Mouse (Mus musculus) liver, embryonic 11.5 days (tissue): ENCODE data around the gene Pum1. TPM values are rescaled to one million over a fixed set of nuclear protein-coding genes. Genes with fewer than 3 reads are reported as not detected.
A peak's percentile ranks its signal among the peaks of the same experiment; 100 is the strongest.

Experiments
- ATAC-seq: fragments of 200-750 bp; cut with Nextera tagmentation; replicated peaks from 2 replicates; pipeline ENCODE4 v1.8.0; 2017; ENCODE audit warnings: moderate number of reproducible peaks, mild to moderate bottlenecking, moderate TSS enrichment, moderate library complexity; ENCODE audit not compliant: low FRiP score
- DNase-seq: peaks from one replicate; pipeline ENCODE4 v3.0.0-alpha.2; 2017; ENCODE audit warnings: low spot score
- H3K27ac ChIP-seq: fragments of 300-500 bp; sonication (generic); 2 replicates; pipeline ENCODE4 v1.5.1; 2014; ENCODE audit warnings: mild to moderate bottlenecking, low read depth, low read length, control low read depth
- H3K27me3 ChIP-seq: fragments of 300-500 bp; sonication (generic); replicated peaks from 2 replicates; pipeline ENCODE4 v1.6.1; 2014; ENCODE audit warnings: low read length, mixed read lengths; ENCODE audit not compliant: control insufficient read depth, insufficient read depth
- H3K36me3 ChIP-seq: fragments of 300-500 bp; sonication (generic); 2 replicates; pipeline ENCODE4 v1.6.1; 2014; ENCODE audit warnings: mild to moderate bottlenecking, low read length, moderate library complexity, mixed read lengths; ENCODE audit not compliant: control insufficient read depth, insufficient read depth
- H3K4me1 ChIP-seq: fragments of 300-500 bp; sonication (generic); replicated peaks from 2 replicates; pipeline ENCODE4 v1.6.1; 2014; ENCODE audit warnings: low read length, mixed read lengths; ENCODE audit not compliant: control insufficient read depth, insufficient read depth
- H3K4me2 ChIP-seq: fragments of 300-500 bp; sonication (generic); 2 replicates; pipeline ENCODE4 v1.6.1; 2014; ENCODE audit warnings: mild to moderate bottlenecking, control low read depth, moderate library complexity
- H3K4me3 ChIP-seq: fragments of 300-500 bp; sonication (generic); 2 replicates; pipeline ENCODE4 v1.5.1; 2014; ENCODE audit warnings: low read depth, low read length, control low read depth
- H3K9ac ChIP-seq: fragments of 300-500 bp; sonication (generic); 2 replicates; pipeline ENCODE4 v1.6.1; 2014; ENCODE audit warnings: low read depth, low read length, control low read depth
- H3K9me3 ChIP-seq: fragments of 300-500 bp; sonication (generic); 2 replicates; pipeline ENCODE4 v1.6.1; 2016; ENCODE audit warnings: low read length, inconsistent platforms, mixed read lengths; ENCODE audit not compliant: control insufficient read depth
- WGBS: fragments of 180-500 bp; shearing (Covaris S2); extraction: QIAGEN DNeasy Blood & Tissue Kit; methylation state at CpG from one replicate; pipeline ENCODE4 v1.1.7; 2014; 5-methylcytosine and 5-hydroxymethylcytosine counted together
- polyA plus RNA-seq: library from polyadenylated mRNA; unstranded; fragments of >200 nt; fragmentation: Nextera tagmentation; extraction: Ambion mirVana; gene quantifications from 2 replicates; pipeline ENCODE4 v1.2.1, GENCODE M21; 2014

Gene Pum1
- polyA plus RNA-seq, 1 experiment from 2014 or later: 61.4 TPM

GRCm38 (mm10) chr4:130794771-130795170, 131.7 kb downstream of the Pum1 start:
- peaks cover 16% of the 10 kb centered on the region; the same call in 1 of the 2 replicates for H3K4me1 ChIP-seq
- no peaks in the 10 kb centered on the region for H3K36me3 ChIP-seq
- ATAC-seq (no peak), DNase-seq (no peak)
- H3K9me3 ChIP-seq: no peaks in the 10 kb centered on the region
- H3K4me2 ChIP-seq: no peak overlapping the region
- H3K27ac ChIP-seq: no peak overlapping the region
- no peak overlapping the region for H3K9ac ChIP-seq
- H3K4me3 ChIP-seq: no peak overlapping the region
- peaks cover 41% of the 10 kb centered on the region for H3K27me3 ChIP-seq
- 30% methylated on average over 4 of the region's 4 CpGs for WGBS

GRCm38 (mm10) chr4:130795970-130796369, 132.8 kb downstream of the Pum1 start:
- no peak overlapping the region for H3K27ac ChIP-seq
- WGBS: 71% methylated on average over 6 of the region's 6 CpGs
- H3K9ac ChIP-seq: no peak overlapping the region
- no peak for DNase-seq
- H3K4me3 ChIP-seq: no peak overlapping the region
- ATAC-seq: no peak
- H3K36me3 ChIP-seq: no peaks in the 10 kb centered on the region
- H3K9me3 ChIP-seq: no peaks in the 10 kb centered on the region
- H3K4me1 ChIP-seq: peaks cover 16% of the 10 kb centered on the region; the same call in 1 of the 2 replicates
- no peak overlapping the region for H3K4me2 ChIP-seq
- peaks cover 40% of the 10 kb centered on the region for H3K27me3 ChIP-seq

DNA sequence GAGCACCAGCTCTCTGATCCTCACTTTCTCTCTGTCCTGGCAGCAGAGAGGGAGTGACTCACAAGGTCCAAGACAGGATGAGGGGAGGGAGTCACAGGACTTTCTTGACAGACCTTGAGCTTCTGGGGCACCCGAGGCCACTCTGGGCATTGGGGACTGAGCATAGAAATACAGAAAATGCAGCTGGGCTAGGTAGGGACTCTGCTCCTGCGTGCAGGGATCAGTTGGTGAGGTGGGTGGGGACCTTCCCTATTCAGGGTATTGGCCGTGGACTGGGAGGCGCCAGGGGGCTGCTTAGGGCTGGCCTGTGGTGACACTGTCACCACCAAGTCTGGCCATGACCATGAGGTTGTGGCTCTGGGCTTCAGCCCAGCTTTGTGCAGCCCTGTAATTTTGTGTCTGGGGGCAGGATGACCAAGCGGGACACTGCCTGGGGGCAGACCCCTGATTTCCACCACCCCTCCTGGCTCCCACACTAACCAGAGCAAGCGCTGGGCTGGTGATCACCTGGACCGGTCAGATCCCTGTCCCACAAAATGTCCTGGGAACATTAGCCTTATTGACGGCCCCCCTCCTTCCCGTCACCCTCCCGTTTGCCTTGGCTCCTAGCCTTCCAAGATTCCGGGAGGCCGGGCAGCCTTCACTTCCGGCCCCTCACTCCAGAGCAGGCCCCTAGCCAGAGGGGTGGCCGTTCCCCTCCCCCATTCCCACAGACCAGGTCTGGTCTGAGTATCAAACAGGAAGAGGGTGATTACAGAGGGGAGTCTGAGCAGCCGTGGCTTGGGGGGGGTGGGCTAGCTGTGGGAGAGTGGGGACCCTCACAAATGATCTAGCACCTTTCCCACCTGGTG, 134.3 kb downstream of the Pum1 start:
- WGBS: 33% methylated on average over 15 of the region's 15 CpGs
- Histone ChIP-seq H3K27ac (peak overlapping the region; percentile 16; the same call in 1 of the 2 replicates), H3K9me3 (no peaks in the 10 kb centered on the region), H3K4me1 (peaks cover 16% of the 10 kb centered on the region; the same call in 1 of the 2 replicates), H3K36me3 (no peaks in the 10 kb centered on the region), H3K27me3 (peaks cover 27% of the 10 kb centered on the region), H3K4me2 (peak overlapping the region; percentile 35), H3K4me3 (no peak overlapping the region), H3K9ac (no peak overlapping the region; the same call in 1 of the 2 replicates)
- DNase-seq (no peak), ATAC-seq (no peak)

- Histone ChIP-seq H3K36me3 (no peaks in the 10 kb centered on the region), H3K27ac (peak overlapping the region; percentile 26; the same call in 1 of the 2 replicates), H3K4me1 (peaks cover 15% of the 10 kb centered on the region; the same call in 1 of the 2 replicates), H3K4me2 (no peak overlapping the region), H3K9ac (no peak overlapping the region), H3K4me3 (no peak overlapping the region), H3K9me3 (no peaks in the 10 kb centered on the region), H3K27me3 (peaks cover 17% of the 10 kb centered on the region)
- DNase-seq: no peak
- no peak for ATAC-seq
- 50% methylated on average over 1 of the region's 1 CpGs for WGBS
Measured at GRCm38 (mm10) chr4:130798416-130798815, 135.3 kb downstream of the Pum1 start.

- Histone ChIP-seq H3K36me3 (no peaks in the 10 kb centered on the region), H3K4me3 (no peak overlapping the region), H3K4me2 (no peak overlapping the region), H3K9me3 (no peaks in the 10 kb centered on the region), H3K9ac (no peak overlapping the region), H3K27me3 (peaks cover 13% of the 10 kb centered on the region), H3K4me1 (peaks cover 14% of the 10 kb centered on the region; the same call in 1 of the 2 replicates), H3K27ac (no peak overlapping the region)
- ATAC-seq (no peak), DNase-seq (no peak)
- WGBS: 62% methylated on average over 4 of the region's 4 CpGs
Measured at GRCm38 (mm10) chr4:130799118-130799517, 136.0 kb downstream of the Pum1 start.

- Histone ChIP-seq H3K9ac (no peak overlapping the region), H3K27me3 (peaks cover 9% of the 10 kb centered on the region; the same call in 1 of the 2 replicates), H3K4me2 (no peak overlapping the region), H3K36me3 (no peaks in the 10 kb centered on the region), H3K27ac (no peak overlapping the region), H3K9me3 (no peaks in the 10 kb centered on the region), H3K4me3 (no peak overlapping the region), H3K4me1 (peaks cover 14% of the 10 kb centered on the region; the same call in 1 of the 2 replicates)
- ATAC-seq (no peak), DNase-seq (no peak)
- 67% methylated on average over 5 of the region's 5 CpGs for WGBS
Measured at GRCm38 (mm10) chr4:130799582-130799981, 136.5 kb downstream of the Pum1 start.

- Histone ChIP-seq H3K27me3 (0 out of 2 replicates have a peak, but pooled peaks cover 3% of the 10 kb centered on the region), H3K9me3 (no peaks in the 10 kb centered on the region), H3K9ac (no peak overlapping the region), H3K36me3 (no peaks in the 10 kb centered on the region), H3K4me2 (no peak overlapping the region), H3K4me1 (peaks cover 14% of the 10 kb centered on the region; the same call in 1 of the 2 replicates), H3K27ac (no peak overlapping the region), H3K4me3 (no peak overlapping the region)
- no peak for DNase-seq
- 69% methylated on average over 6 of the region's 6 CpGs for WGBS
- ATAC-seq: no peak
Measured at GRCm38 (mm10) chr4:130800147-130800546, 137.0 kb downstream of the Pum1 start.

DNA sequence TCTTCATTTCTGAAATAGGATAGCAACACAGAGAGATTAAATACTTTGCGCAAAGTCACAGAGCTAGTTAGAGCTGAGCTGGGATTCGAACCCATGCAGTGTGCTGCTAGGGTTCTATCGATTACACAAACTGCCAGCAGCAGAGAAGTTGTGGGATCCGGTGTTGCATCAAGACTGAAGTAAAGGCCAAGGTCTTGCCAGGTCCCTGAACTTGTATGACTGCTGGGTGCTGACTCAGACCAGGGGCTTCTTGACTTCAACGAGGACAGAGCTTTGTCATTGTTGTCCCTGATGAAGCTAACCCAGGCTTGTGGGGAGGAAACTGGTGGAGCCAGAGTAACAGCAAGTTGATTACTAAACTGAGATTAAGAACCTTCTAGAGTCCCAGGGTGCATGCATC, 138.1 kb downstream of the Pum1 start:
- 84% methylated on average over 5 of the region's 5 CpGs for WGBS

More for the DNA sequence above, 138.1 kb downstream of the Pum1 start:
- H3K27ac ChIP-seq: no peak overlapping the region
- no peak overlapping the region for H3K4me3 ChIP-seq
- H3K27me3 ChIP-seq: no peaks in the 10 kb centered on the region
- ATAC-seq (no peak), DNase-seq (no peak)
- H3K36me3 ChIP-seq: no peaks in the 10 kb centered on the region
- no peaks in the 10 kb centered on the region for H3K9me3 ChIP-seq
- H3K4me2 ChIP-seq: no peak overlapping the region
- H3K4me1 ChIP-seq: peaks cover 14% of the 10 kb centered on the region; the same call in 1 of the 2 replicates
- H3K9ac ChIP-seq: no peak overlapping the region
